Mouse (Mus musculus): ENCODE data around the gene Wfdc15b.
"Not testable (repeated sequence)": the region's sequence is repeated elsewhere in the genome, so short reads cannot be mapped to it uniquely, and the experiment has no call there.

The Wfdc15b gene

DNA sequence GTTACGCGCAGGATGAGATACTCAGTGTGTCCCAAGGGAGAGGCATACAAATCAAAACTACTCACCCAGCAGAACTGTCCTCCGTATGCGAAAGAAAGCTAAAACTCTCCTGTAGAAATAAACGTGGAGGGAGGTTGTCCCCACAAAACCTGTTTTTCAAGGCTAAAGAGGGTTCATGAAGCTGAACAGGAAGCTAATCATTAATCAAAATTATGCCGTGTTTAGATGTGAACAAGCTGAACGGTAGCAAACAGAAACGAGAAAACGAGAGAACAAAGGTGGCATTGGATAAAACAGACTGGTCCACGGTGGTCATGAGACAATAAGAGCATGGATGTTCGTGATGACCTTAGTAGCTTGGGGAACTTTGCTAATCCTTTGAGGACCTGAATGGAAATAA lies at the start of gene Wfdc15b:
Wfdc15b (minus strand) TSS at position 139 of the 400 bp plus-strand sequence.
- no peak for DNase-seq (ENCODE audit: low spot score in 2 of 2)

DNA sequence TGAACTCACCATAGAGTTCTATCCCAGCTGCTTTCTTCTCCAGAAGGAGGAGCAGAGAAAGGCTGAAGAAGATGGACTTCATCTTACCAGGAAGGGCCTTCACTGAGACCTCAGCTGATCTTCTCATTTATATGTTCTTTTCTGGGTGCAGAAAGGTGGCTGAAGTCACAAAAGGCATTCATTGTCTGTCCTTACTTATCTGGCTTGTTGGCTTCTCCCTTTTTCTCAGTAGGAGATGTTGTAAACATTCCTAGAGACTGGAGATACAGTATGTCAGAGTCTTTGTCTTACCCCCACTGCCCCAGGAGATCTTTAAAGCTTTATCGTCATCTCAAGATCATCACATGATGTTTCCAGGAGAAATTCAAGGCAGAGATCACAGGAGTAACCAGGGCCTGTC lies 35.1 kb upstream of the Wfdc15b start, which contains the start of gene Svs3b:
Svs3b (minus strand) TSS at position 101 of the 400 bp plus-strand sequence.
- DNase-seq (ENCODE audit: low spot score in 2 of 2): not testable (repeated sequence)

GRCm38 (mm10) chr2:164238366-164238765 lies 16.9 kb upstream of the Wfdc15b start, which contains the start of gene Svs2:
Svs2 (minus strand) TSS chr2:164238466.
- no peak for DNase-seq (ENCODE audit: low spot score in 2 of 2)

DNA sequence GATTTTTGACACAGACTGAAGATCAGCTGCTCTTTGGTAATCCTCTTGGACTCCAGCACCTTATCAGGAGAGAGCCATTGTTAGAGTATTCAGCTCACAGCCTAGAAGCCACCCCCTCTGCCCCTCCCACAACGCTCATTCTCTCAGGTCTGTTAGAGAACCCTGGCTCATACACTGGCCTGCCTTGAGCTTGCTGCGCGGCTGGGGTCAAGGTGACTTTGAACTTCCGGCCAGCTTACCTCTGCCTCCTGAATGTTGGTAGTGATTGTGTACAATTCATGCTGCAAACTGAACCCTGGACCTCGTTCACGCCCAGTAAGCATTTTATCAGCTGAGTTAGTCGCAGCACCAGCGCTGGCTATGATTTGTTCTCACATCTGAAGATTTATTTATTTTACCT lies 11.2 kb upstream of the Wfdc15b start:
- DNase-seq (ENCODE audit: low spot score in 2 of 2): no peak

DNA sequence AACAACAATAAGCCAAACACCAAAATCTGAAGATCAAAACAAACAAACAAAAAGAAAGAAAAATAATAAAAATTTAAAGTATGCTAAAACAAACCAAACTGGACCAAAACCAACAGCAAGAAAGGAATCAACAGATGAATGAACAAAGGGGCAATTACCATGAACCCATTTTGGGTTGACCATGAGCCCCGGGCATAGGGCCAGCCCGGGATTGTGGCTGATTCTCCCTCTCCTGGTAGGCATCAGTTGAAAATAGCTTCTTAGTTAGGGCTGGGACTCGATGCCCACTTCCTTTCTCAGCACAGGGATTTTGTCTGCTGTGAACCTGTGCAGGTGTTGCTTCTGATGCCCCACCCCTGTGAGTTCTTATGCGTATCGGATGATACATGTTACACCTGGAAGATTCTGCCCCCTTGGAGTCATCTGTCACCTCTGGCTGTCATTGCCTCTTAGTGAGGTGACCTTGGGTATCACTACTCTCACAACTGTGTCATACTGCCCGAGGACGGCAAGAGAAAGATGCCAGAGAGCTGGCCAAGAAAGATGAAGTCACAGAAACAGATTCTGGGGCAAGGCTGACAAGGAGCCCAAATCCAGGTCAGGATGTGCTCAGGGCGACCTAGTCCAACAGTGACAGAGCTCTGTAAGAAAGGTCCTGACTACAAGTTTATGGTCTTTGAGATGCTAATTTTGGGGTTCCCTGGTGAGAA lies 7.1 kb upstream of the Wfdc15b start:
- no peak for DNase-seq (ENCODE audit: low spot score in 2 of 2)

- DNase-seq (ENCODE audit: low spot score in 2 of 2): no peak
Measured at GRCm38 (mm10) chr2:164219295-164219694, 2.2 kb downstream of the Wfdc15b start.

DNA sequence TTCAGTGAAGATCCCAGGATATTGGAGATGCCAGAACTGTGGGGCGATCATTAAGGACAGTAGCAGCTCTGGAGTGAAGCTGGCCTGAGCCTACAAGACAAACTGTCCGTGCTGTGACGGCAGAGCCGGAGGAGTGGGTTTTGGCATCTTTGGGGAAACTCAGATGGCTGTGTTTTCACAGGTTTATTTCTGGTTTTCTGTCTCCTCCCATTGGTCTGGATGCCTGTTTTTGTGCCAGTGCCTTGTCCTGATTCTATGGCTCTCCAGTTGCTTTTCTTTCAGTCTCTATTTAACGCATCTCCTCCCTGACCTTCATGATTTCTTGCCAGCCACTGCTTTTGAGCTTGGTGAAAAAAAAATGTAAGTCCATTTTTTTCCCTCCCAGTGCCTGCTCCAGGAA lies 8.7 kb downstream of the Wfdc15b start:
- peak; percentile 5 to 37 for DNase-seq (ENCODE audit: low spot score in 2 of 2)

GRCm38 (mm10) chr2:164210892-164211291 lies 10.6 kb downstream of the Wfdc15b start:
- DNase-seq (ENCODE audit: low spot score in 2 of 2): no peak

DNA sequence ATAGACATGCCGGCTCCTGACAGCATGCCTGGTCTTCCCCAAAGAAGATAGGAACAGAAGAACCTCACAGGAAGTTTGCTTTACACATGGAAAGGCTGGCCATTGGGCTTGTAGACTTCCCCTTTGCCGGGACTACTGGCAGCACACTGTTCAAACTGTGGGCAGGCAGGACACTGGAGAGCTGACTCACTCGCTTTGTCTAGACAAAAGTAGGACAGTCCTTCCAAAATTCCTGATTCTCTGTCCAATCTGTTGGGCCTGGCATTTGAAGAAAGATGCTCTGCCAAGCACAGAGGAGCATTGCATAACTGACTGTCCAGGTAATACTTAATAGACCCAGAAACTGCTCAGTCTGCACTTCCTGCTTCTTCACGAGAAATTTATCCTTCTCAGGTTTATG lies 14.8 kb downstream of the Wfdc15b start:
- DNase-seq (ENCODE audit: low spot score in 2 of 2): peak; percentile 4 to 18

GRCm38 (mm10) chr2:164206011-164206410 lies 15.4 kb downstream of the Wfdc15b start:
- DNase-seq (ENCODE audit: low spot score in 2 of 2): not testable (repeated sequence)

GRCm38 (mm10) chr2:164199626-164200327 lies 21.7 kb downstream of the Wfdc15b start, which contains the start of gene Wfdc15a:
Wfdc15a (minus strand) TSS chr2:164200130.
- DNase-seq (ENCODE audit: low spot score in 2 of 2): no peak

DNA sequence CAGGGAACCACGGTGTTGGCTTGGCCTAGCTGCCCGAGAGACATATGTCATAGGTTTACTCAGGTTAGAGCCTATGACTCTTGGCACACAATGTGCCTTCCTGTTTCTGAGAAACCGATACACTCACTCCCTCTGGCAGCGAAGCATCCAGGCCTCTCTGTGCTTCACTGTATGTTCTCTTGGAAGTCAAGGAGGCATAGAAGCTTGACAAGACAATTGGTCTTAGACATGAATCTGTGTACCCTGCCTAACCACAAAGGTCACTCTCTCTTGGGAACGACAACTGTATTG lies 24.8 kb downstream of the Wfdc15b start:
- no peak for DNase-seq (ENCODE audit: low spot score in 2 of 2)

GRCm38 (mm10) chr2:164195971-164196699 lies 25.3 kb downstream of the Wfdc15b start:
- no peak for DNase-seq (ENCODE audit: low spot score in 2 of 2)

- no peak for DNase-seq (ENCODE audit: low spot score in 2 of 2)
Measured at GRCm38 (mm10) chr2:164194959-164195630, 26.4 kb downstream of the Wfdc15b start.

GRCm38 (mm10) chr2:164192279-164192678 lies 29.2 kb downstream of the Wfdc15b start:
- no peak for DNase-seq (ENCODE audit: low spot score in 2 of 2)

DNA sequence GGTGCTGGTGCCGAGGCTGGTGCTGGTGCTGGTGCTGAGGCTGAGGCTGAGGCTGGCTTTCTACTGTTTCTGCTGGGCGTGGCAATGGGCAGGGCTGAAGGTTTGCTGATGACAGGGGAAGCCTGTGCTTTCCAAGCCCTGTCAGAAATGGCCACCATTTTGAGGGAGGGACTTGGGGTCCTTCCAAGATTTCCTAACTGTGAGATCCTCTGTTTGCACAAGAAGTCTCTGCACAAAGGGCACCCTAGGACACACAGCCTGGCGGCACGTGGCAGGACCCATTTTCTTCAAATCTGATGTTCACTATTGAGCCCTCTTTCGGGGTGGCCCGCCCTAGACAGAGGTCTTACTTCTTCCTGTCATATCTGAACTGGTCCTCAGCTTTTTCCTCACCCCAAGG lies 30.9 kb downstream of the Wfdc15b start, which contains the start of gene Wfdc12:
Wfdc12 (minus strand) TSS at position 33 of the 400 bp plus-strand sequence.
- DNase-seq (ENCODE audit: low spot score in 2 of 2): no peak

GRCm38 (mm10) chr2:164188722-164189121 lies 32.7 kb downstream of the Wfdc15b start:
- no peak for DNase-seq (ENCODE audit: low spot score in 2 of 2)

GRCm38 (mm10) chr2:164184145-164184719 lies 37.2 kb downstream of the Wfdc15b start:
- DNase-seq (ENCODE audit: low spot score in 2 of 2): no peak

DNA sequence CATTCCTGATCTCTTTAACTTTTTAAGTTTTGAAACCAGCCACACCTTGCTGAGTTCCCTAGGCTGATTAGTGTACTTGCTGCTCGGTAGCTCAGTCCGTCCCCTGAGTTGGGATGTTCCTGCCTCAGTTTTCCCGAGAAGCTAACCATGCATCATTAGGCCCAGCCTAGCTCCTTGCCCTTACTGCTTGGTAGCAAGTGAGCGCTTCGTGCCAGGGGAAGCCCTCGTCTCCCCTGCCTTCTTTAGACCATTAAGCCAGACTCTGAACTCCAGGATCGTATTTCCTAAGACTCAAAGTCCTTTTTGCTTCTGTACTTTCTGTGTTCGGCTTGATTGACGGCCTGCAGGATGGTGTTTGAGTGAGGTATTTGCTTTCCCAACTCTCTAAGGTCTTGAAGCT lies 38.1 kb downstream of the Wfdc15b start:
- no peak for DNase-seq (ENCODE audit: low spot score in 2 of 2)

DNA sequence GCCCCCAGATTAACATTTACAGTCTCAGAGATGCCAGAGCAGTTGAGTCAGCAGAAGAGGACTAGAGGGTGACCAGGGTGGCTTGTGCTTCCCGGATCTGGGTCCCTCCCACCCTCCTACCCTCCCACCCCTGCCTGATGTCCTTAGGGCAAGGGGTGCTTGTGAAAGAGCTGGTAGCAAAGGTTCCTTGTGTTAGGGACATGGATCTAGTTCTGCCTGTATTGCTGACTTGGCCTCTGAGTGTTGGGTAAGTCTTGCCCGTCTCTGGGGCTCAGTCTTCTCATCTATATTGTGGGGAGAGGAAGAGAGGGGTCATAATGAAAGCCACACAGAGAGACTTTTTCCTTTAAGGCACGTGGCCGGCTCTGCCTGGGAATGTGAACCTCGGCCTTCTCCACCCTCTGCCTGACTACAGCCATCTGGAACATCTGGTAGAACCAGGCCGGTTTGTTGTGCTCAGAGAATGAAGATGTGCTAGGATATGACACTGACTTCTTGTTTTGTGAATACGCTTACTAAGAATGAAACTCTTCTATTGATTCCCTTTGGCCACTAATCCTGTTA lies 38.7 kb downstream of the Wfdc15b start, which contains the start of gene Wfdc5:
Wfdc5 (minus strand) TSS at position 51 of the 564 bp plus-strand sequence.
- DNase-seq (ENCODE audit: low spot score in 2 of 2): no peak

GRCm38 (mm10) chr2:164180770-164181169 lies 40.7 kb downstream of the Wfdc15b start:
- DNase-seq (ENCODE audit: low spot score in 2 of 2): no peak
